Mouse (Mus musculus) right cerebral cortex, postnatal 14 days (tissue): ENCODE data around the gene Slc2a8.

ENCODE experiments used
- DNase-seq: peaks from one replicate; pipeline ENCODE4 v3.0.0; 2022

Gene Slc2a8

GRCm38 (mm10) chr2:32969326-32969725 is 12.6 kb downstream of the Slc2a8 start:
- no peak for DNase-seq

- DNase-seq = no peak
Observed at GRCm38 (mm10) chr2:32968024-32968614, 13.8 kb downstream of the Slc2a8 start.

DNA sequence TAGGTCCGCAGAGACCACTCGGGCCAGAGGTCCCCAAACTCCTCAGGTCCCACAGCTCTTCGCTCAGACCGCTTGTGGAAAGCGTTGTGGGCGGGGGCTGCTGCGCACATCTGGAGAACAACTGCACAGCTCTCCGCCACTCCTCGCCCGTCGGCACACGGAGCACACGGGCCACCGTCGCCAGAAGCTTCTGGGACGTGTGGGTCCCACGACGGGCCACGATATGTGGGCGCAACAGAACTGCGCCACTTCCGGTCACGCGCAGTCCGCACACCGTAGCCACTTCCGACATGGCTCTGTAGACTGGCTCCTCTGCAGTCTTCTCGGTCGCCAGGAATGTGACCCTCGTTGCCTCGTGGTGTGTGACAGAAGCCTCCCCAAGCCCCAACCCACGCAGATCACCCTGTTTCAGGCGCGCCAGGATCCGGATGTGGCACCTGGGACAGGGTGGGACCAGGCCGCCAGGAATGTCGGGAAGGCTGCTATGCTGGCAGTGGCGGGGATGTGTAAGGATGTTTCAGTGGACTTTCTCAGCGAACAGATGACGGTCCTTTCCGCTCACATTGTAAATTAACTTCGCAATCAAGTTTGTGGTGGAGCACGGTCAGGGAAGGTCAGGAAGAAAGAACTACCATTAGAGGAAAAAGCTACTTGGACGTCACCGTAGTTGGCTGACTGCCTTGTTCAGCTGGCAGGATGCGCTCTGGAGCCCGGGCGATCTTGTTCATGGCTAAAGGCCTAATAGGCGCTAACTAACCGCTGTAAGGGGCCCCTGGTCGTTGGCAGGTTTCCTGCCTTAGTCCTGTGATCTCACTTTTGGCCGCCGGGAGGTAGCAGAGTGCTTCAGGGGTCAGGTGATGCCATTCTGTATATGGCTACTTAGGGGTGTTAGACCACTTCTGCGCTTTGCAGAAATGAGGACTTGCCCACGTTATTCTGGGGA is 14.9 kb downstream of the Slc2a8 start:
- DNase-seq = peak; percentile 86

GRCm38 (mm10) chr2:32966184-32966688 is 15.6 kb downstream of the Slc2a8 start:
- no peak for DNase-seq

DNA sequence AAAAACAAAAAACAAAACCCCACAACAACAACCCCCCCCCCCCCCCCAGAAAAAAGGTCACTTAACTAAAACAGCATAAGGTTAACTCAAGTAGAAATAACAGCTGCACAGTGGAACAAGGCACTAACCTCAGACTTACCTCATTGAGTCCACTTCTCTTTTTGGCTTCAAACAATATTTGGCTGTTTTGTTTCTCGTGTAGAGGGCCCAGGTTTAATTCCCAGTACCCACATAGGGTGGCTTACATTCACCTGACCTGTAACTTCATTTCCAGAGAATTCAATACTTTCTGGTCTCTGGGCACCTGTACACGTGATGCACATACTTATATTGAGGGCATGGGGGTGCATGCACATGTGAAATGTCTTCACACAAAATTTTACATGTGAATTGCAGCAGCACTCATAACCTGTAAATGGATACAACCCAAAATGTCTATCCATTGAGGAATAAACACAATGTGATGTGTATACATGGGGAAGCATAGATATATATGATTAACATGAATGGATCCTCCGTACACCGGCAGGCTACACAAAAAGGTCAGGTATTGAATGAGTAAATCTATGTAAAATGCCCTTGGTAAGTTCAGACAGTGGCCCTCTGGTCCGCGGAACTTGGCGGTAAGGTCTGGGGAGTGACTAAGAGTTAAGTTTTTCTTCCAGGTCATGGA is 16.2 kb downstream of the Slc2a8 start:
- DNase-seq = no peak

DNA sequence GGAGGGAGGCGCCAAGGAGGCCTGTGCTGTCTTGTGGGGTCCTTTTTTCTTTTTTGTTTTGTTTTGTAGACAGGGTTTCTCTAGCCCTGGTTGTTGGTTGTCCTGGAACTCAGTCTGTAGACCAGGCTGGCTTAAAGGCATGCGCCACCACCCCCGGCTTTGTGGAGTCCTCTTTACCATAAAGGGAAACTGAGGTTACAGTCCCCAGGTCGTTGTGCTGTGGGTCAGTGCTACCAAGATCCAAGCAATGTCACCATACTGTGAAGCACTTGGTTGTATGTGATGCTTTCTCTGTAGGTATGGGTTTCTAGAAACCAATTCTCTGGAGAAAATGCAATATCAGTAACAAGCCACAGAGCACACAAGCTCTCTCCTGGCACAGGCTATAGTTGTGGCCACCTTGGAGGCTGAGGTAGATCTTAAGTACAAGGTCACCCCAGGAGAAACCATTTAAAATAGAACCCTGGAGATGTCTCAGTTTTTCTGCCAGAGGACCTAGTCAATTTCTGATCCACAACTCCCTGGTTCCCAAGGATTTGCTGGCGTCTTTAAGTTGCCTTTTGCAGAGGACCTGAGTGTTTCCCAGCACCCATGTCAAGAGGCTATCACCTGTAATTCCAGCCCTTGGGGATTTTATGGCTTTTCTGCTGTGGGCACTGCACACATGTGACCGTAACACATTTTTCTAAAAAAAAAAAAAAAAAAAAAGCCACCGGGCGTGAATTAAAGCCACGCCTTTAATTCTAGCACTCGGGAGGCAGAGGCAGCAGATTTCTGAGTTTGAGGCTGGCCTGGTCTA is 17.0 kb downstream of the Slc2a8 start:
- no peak for DNase-seq

GRCm38 (mm10) chr2:32963981-32964380 is 17.9 kb downstream of the Slc2a8 start:
- no peak for DNase-seq

DNA sequence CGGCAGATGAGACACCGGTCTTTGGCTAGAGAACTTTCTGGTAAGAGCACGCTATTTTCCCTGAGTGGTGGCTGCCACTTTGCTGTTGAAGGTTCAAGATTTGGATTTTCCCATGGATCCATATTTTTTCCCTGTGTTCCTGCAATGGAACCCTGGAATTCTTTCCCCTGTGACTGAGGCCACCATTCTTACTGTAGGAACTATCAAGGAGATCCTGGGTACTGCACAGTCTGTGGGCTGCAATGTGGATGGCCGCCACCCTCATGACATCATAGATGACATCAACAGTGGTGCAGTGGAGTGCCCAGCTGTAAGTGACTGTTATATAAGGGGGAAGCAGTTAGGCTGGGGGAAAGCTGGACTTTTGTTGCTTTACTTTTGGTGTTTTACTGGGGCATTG is 18.3 kb downstream of the Slc2a8 start:
- no peak for DNase-seq

DNA sequence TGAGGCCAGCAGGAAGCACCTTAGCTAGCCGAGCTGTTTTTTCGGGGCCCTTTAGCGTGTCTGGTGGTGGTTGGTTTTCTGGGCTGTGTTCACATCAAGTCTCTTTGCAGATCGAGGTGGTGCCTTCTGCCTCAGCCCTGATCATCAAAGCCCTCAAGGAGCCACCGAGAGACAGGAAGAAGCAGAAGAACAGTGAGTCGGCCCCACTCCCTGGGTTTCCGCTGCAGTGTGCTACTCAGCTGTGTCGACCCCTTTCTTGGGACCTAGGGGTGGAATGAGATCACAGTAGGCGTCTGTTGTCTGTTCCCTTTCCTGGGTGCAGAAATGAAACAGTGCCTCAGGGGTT is 19.0 kb downstream of the Slc2a8 start:
- no peak for DNase-seq

DNA sequence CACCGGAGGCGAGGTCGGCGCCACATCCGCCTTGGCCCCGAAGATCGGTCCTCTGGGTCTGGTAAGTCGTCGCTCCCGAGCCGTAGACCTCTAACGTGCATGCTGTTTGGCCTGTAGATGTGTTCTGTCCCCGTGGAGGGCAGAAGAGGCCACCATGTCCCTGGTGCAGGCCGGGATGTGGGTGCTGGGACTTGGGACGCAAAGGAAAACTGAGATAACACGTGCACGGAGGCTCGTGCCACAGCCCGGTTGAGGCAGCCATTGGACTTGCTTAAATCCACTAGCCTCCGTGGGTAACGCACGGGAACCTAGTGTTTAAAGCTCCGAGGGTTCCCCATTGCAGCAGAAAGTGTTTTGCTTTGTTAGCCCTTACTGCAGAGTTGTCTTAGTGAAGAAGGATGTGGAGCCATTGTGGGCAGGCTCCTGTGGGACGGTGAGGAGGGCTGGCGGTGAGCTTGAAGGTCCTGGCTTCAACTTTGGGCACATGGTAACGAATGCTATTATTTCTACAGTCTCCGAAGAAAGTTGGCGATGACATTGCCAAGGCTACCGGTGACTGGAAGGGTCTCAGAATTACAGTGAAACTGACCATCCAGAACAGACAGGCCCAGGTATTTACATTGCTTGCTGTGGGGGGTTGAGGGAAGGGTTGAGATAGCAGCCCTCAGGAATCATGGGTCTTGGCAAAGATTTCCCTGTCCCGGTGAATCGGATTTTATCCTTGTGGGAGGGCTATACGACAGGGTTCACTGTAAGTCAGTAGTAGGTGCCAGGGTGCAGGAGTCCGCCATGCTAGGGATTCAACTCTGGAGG is 19.6 kb downstream of the Slc2a8 start:
- DNase-seq = no peak

- peak; percentile 95 for DNase-seq
Observed at GRCm38 (mm10) chr2:32961192-32961995, 20.5 kb downstream of the Slc2a8 start, which contains the start of the genes Rpl12 and Lrsam1. Gene Rpl12, plus strand, starts transcription at chr2:32961559. Gene Lrsam1, minus strand, starts transcription at chr2:32961614.

- DNase-seq = no peak
Observed at GRCm38 (mm10) chr2:32960273-32960672, 21.6 kb downstream of the Slc2a8 start.

GRCm38 (mm10) chr2:32957344-32957743 is 24.5 kb downstream of the Slc2a8 start:
- peak; percentile 58 for DNase-seq

DNA sequence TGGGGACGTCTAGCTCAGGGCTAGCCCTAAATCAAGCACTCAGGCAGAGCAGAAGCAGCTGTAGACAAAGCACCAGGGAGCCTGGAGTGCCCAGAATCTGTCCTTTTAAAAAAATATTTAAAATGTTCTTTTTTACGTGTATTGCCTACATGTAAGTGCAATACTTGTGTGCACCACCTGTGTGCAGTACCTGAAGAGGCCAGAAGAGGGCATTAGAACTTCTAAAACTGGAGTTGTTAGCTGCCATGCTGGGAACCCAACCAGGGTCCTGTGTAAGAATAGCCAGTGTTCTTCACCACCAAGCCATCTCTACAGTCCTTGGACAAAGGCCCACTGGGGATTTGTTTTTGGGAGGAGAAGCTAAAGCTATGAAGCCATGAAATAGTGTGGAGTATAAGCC is 27.3 kb downstream of the Slc2a8 start:
- no peak for DNase-seq

GRCm38 (mm10) chr2:32947454-32947853 is 34.4 kb downstream of the Slc2a8 start:
- DNase-seq = no peak

- no peak for DNase-seq
Observed at GRCm38 (mm10) chr2:32940483-32940882, 41.4 kb downstream of the Slc2a8 start.

- peak; percentile 49 for DNase-seq
Observed at GRCm38 (mm10) chr2:32939418-32939817, 42.5 kb downstream of the Slc2a8 start.

- DNase-seq = no peak
Observed at GRCm38 (mm10) chr2:32938741-32939140, 43.1 kb downstream of the Slc2a8 start.

GRCm38 (mm10) chr2:32931730-32932129 is 50.2 kb downstream of the Slc2a8 start:
- no peak for DNase-seq

GRCm38 (mm10) chr2:32928947-32929829 is 52.7 kb downstream of the Slc2a8 start:
- DNase-seq = no peak
